Mouse (Mus musculus): ENCODE data around the gene A430033K04Rik.

A430033K04Rik gene

DNA sequence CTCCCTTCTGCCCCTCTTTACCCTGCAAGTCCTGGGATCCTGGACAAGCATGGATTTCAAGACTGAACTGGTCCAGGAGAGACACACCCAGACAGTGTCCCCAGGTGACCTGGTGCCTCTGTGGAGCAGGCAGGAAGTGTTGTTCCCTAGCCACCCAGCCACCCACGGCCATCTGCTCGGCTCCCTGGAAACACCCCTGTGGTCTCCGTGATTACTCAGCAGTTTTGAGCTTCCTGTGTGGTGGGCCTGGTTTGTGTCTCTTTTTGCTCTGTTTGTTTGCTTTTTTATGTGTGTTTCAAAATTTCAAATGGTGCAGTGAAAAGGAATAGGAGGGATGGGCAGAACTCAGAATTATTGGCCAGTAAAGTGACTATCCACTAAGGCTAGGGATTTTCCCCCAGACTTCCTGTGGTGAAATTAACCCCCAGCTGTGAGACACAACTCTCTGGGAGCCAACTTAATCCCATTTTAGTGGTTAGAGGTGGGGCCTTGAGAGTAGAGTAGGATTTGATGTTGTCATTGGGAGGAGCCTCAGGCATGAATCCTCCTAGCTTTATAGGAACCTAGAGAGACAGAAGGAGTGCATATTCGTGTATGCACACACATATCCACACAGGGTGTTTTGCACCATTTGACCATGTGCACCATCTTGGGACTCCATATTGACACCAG lies 72.0 kb downstream of the A430033K04Rik start:
- peak; percentile 23 to 54 for DNase-seq (ENCODE audit: low spot score in 2 of 2)

DNA sequence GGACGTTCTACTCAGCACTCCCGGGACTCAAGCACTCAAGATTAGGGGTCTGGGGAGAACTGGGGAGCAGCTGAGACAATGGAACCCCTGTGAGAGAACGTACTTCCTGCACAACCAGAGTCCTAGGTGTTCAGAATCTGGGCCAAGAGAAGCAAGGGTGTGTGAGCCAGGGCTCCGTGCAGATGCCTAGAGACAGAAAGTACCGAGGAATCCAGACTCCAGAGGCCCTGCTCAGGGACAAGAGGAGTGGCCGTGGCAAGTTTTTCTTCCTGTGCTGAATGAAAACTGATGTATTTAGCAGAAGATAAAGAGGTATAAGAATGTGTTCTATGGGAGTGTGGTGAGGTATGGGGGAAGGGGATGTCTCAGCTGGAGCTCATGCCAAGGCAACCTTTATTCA lies 74.8 kb downstream of the A430033K04Rik start:
- no peak for DNase-seq (ENCODE audit: low spot score in 2 of 2)

Measured in frontal cortex, postnatal 10 days (tissue).